Mouse (Mus musculus): ENCODE data around the gene Tsnax.

Gene Tsnax

DNA sequence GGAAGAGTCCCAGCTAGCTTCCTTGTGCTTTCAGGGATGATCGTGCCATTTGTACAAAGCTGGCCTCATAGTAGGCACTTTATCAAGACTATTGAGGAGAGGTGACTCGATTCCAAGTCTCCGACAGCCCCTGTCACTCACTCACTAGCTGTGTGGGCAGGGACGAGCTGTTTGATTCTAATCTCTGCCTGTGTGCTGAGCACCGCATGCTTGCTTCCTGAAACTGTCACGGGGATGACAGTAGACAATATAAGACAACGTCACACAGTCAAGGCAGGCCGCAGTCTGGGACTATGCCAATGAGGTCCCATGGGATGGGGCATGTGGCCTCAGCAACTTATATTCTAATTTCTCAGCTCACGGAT lies 54.8 kb downstream of the Tsnax start:
- ChIA-PET POLR2A (interaction anchor here in 2 of 4 experiments (0.5 to 0.8 kb wide), 3 partner anchors 13 to 513 kb away, joined by 3 to 4 read pairs (median 3); no protein-coding TSS in a partner anchor), CTCF (interaction anchor here (0.6 to 1.7 kb wide), 16 partner anchors 9 to 883 kb away, joined by 3 to 19 read pairs (median 4); partner anchors contain the start of genes Disc1 (in 1 of the 4) and Map10 (in 1 of the 4))

DNA sequence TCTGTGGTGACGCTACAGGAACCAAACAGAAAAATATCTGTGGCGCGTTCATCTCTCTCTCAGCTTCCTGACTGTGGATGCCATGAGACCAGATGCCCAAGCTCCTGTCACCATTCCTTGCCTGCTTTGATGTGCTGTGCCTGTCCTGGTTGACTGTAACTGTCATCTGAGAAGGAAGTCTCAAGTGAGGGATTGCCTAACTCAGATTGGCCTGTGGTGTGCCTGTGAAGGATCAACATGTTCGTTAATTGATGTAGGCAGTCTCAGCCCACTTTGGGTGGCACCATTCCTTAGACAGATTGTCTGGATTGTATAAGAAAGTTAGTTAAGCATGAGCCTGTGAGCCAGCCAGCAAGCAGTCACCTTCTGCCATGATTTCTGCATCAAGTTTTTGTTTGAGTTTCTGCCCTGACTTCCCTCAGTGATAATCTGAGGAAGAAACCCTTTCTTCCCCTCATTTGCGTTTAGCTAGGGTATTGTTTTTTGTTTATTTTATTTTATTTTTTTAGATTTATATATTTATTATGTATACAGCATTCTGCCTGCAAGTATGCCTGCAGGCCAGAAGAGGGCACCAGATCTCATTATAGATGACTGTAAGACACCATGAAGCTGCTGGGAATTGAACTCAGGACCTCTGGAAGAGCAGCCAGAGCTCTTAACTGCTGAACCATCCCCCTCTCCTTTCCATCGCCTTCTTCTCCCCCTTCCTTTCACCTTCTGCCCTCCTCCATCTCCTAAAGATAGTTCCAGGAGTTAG lies 55.5 kb downstream of the Tsnax start:
- POLR2A ChIA-PET: interaction anchor here in 3 of 4 experiments (0.8 to 1.4 kb wide), 4 partner anchors 17 to 30 kb away, joined by 3 to 4 read pairs (median 3); no protein-coding TSS in a partner anchor

DNA sequence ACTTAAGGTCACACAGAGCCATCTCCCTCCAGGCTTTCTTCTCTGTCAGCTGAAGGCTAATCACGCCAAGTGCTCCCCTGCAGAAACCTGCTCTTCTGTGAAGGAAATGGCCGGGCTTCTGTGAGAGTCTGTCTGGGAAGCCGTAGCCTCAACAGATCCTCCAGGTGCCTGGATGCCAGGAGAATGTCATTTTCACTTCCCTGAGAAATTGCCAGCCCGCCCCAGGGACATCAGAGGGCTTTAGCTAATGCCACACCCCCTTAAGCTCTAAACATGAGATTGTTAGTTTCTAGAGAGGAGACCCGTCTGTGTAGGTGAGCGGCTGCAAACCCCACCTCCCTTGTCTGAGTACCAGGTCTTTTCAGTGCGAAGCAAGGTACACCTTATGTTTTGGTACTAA lies 56.5 kb downstream of the Tsnax start:
- ChIA-PET POLR2A (interaction anchor here in 2 of 4 experiments (1.2 to 1.4 kb wide), 4 partner anchors 12 to 26 kb away, joined by 3 to 4 read pairs (median 3); no protein-coding TSS in a partner anchor), CTCF (interaction anchor here (0.6 to 1.8 kb wide), 23 partner anchors 10 to 829 kb away, joined by 3 to 12 read pairs (median 4); partner anchors contain the start of genes Disc1 (in 1 of the 4) and Pcnx2 (in 1 of the 4))

More for the DNA sequence above, 55.5 kb downstream of the Tsnax start:
- CTCF ChIA-PET: interaction anchor here (0.6 to 1.8 kb wide), 34 partner anchors 9 to 882 kb away, joined by 3 to 12 read pairs (median 4); partner anchors contain the start of genes Disc1 (in 1 of the 4) and Pcnx2 (in 1 of the 4)

DNA sequence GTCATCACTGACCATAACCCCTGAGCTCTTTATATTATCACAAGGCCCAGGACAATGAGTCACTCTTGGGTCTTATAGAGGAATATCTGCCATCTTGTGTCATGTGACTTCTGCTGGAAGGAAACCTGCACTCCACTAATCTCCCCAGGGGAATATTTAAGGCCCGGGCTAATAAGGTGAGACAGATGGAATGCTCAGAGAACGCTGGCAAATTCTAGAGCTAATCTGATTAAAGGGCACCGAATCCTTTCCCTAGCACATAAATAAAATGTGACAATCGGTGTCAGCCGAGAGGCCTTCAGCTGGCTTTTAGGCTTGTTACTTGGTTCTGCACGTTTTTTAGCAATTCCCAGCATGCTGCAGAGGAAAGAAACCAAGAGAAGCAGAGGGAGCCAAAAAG lies 56.9 kb downstream of the Tsnax start:
- CTCF ChIA-PET: interaction anchor here in 3 of 4 experiments (0.6 to 1.8 kb wide), 7 partner anchors 11 to 796 kb away, joined by 3 to 12 read pairs (median 4); no protein-coding TSS in a partner anchor
- POLR2A ChIA-PET: interaction anchor here in 1 of 4 experiments (1.2 to 1.4 kb wide), 2 partner anchors 12 to 18 kb away, joined by 3 read pairs; no protein-coding TSS in a partner anchor

DNA sequence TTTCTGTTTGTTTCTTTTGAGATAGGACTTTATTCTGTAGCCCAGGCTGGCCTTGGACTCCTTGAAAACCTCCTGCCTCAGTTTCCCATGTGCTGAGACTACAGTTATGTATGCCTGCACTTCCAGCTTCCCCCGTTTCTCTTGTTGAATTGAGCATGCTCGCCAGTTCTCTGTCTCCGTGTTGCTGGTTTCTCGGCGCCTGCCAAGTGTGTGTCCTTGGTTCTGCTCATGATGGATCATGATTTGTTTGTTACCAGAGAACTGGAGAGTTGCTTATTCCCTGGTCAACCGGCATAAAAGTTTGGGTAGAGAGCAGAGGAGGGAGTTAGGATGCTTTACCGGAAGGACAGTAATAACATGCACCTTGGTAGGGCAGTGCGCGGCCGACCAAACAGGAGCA lies 61.3 kb downstream of the Tsnax start:
- ChIA-PET POLR2A (no interaction called here), CTCF (no interaction called here)

DNA sequence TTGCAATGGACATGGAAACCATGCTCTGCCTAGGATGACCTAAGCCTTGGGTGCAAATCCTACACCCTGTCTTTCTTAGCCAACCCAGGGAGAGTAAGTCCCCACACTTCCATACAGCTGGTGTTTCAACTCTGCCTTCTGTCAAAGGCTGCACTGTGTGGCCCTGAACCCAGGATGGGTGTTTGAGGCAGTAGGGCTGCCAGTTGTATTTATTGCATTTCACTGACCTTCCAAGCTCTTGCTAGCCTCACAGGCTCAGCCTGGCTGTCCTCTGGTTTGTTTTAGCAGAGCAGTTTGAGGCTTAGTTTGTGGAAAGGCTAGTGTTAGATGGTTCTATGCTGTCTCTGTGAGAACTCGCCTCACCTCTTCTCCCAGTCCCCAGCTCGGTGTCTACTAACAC lies 61.8 kb downstream of the Tsnax start:
- CTCF ChIA-PET: interaction anchor here in 1 of 4 experiments (0.7 kb wide), 1 partner anchor 23 kb away, joined by 3 read pairs; no protein-coding TSS in a partner anchor
- POLR2A ChIA-PET: no interaction called here

DNA sequence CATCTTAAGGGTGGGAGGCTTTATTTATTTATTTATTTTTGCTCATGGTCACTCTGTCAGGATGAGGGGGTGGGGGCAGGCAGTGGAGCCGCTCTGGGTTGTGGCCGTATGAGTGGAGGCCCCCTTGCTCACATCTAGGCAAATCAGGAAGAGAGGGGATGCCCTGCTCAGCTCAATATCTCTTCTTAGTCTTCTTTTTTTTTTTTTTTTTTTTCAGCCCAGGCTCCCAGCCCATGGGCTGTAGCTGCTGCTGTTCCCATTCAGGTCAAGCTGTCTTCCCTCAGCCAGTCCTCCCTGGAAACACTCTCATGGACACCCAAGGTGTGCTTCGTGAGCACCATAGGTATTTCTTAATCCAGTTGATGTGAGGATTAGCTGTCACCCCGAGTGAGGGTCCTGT lies 62.6 kb downstream of the Tsnax start:
- ChIA-PET POLR2A (interaction anchor here in 2 of 4 experiments (0.6 to 0.7 kb wide), 2 partner anchors 170 to 566 kb away, joined by 3 to 4 read pairs; no protein-coding TSS in a partner anchor), CTCF (interaction anchor here in 2 of 4 experiments (0.6 to 0.7 kb wide), 4 partner anchors 24 to 744 kb away, joined by 3 to 7 read pairs (median 3); no protein-coding TSS in a partner anchor)

DNA sequence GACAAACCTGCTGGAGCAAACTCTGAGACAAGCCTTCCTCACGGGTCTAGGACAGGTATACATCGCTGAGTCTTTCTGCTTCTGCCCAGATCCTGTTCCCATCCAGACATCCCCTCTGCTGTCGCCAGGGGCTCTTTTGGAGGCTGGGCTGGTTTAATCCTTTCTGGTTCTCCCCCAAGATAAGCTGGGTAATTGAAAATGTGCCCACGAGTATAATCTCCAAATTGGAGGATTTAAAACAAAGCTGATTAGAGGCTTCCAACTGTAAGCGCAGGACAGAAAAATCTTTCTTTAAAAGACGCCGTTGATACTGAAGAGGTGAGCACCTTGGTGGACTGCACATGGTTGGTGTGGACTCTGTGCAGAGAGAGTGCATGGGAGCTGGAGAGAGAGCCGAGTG lies 64.5 kb downstream of the Tsnax start:
- POLR2A ChIA-PET: interaction anchor here in 1 of 4 experiments (0.5 to 0.6 kb wide), 2 partner anchors 145 to 147 kb away, joined by 3 to 4 read pairs; no protein-coding TSS in a partner anchor
- CTCF ChIA-PET: interaction anchor here in 1 of 4 experiments (0.6 to 1.4 kb wide), 2 partner anchors 9 to 1224 kb away, joined by 3 read pairs; no protein-coding TSS in a partner anchor

DNA sequence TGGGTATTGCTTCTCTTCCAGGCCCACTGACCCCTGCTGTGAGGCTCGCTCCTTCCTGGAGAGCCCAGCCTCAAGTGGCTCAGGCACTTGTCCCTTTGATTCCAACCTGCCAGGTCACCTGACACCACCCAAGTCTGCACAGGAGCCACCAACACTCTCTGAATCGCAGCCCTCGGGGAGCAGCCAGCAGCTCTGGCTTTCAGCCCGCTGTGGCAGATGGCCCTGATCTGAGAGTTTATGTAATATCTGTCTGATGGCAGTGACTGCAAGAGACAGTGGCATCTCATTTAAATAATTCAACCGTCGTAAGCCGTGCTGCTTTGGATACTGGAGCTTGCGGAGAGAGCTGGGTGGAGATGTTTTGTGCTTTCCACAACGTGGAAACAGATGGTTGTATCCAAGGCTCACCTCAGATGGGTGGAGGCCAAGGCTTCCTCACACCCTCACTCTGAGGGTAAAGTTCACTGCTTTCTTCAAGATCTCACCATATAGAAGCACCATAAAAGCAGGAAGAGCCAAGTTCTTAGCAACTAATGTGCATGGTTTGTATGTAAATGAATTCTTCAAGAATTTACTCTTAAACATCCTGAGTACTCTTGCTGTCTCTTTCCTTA lies 66.1 kb downstream of the Tsnax start:
- CTCF ChIA-PET: no interaction called here
- POLR2A ChIA-PET: no interaction called here

DNA sequence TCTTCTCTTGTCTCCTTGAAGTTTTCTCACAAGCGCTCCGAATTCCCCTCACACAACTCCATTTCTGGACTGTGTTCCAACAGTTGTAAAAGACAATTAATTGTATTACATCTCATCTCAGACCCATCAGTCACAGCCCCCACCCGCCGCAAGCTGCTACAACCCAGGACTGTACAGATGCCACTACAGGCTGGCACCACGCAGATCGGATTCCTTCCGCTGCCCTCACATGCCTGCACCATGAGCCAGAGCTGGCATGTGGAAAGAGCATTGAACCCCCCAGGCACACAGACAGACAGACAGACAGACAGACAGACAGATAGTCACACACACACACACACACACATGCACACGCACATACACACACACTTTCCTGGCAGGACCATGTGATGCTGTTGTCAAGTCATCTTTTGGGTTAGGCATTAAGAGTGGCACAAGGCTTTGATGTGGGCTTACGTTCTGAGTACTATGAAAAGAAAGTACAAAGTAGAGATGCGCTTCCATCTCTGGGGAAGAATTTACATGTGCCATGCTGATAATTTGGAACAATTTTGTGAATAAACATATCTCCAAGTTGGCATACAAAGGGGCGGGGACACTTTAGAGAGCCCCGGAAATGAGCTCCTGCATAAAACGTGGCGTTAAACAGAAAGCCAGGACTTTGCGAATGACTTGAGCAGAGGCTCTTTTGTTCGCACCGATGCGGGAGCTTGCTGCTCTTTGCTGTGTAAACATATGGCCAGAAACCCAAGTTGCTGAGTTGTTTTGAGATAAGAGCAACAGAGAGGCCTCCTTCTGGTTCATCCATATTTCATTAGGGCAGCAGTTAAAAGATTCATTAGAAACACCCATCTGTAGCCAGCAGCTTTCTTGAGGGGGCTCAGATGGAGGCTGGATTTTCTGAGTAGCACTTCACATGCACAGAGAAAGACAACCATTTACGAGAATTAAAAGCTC lies 67.9 kb downstream of the Tsnax start:
- ChIA-PET POLR2A (interaction anchor here in 2 of 4 experiments (0.5 to 1.3 kb wide), 2 partner anchors 13 kb away, joined by 4 to 6 read pairs; no protein-coding TSS in a partner anchor), CTCF (interaction anchor here in 1 of 4 experiments (0.6 to 1.8 kb wide), 2 partner anchors 12 to 579 kb away, joined by 3 to 5 read pairs; no protein-coding TSS in a partner anchor)

DNA sequence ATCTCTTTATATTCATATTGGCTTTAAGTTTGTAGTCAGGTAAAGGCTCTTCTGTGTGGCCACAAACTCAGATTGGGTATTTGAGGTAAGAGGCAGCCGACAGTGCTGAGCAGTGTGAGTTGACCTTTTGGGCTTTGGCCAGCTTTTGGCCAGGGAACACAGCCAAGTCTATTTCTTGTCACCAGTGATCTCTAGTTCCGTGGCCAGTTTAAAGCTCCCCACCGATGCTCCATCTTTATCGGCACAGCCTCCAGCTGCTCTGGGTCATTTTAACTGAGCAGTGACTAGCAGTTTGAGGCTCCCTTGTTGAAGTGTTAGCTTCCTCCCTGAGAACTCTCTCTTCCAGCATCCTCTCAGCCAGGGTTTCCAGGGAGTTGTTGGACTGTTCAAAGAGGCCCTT lies 70.9 kb downstream of the Tsnax start:
- ChIA-PET POLR2A (no interaction called here), CTCF (interaction anchor here in 1 of 4 experiments (0.6 kb wide), 2 partner anchors 100 to 476 kb away, joined by 3 read pairs; no protein-coding TSS in a partner anchor)
